Mouse (Mus musculus): ENCODE measurements at regions not wholly inside any gene's neighbourhood (a gene's known extent, or its start where the extent isn't known, plus 50 kb on each side); places are given as distances from the start of the nearest gene placed in this dataset.

GRCm38 (mm10) chr3:52708746-52709145 lies 308.3 kb downstream of the Cog6 start:
- no peaks in the 10 kb centered on the region for H3K4me1 ChIP-seq (replicated peaks; ENCODE audit: control insufficient read depth, insufficient read depth, low read length)
- H3K36me3 ChIP-seq (ENCODE audit: control insufficient read depth, insufficient read depth), result no peaks in the 10 kb centered on the region
- ATAC-seq, result no peak
- 48% methylated on average over 3 of the region's 3 CpGs for WGBS
- no peaks in the 10 kb centered on the region for H3K9me3 ChIP-seq (ENCODE audit: control insufficient read depth)
- H3K4me2 ChIP-seq (replicated peaks; ENCODE audit: low read depth), result no peak overlapping the region
- no peak overlapping the region for H3K4me3 ChIP-seq (ENCODE audit: low read depth, low read length)
- H3K27me3 ChIP-seq (replicated peaks; ENCODE audit: control insufficient read depth, insufficient read depth, low read length), result no peaks in the 10 kb centered on the region
- H3K27ac ChIP-seq (ENCODE audit: low read depth, low read length), result no peak overlapping the region
- no peak overlapping the region for H3K9ac ChIP-seq (ENCODE audit: low read depth, low read length)
- no peak for TF ChIP-seq CTCF (IDR thresholded peaks at IDR 0.05; ENCODE audit: low read depth)

GRCm38 (mm10) chr3:52708301-52708700 lies 308.7 kb downstream of the Cog6 start:
- 66% methylated on average over 1 of the region's 1 CpGs for whole genome bisulfite sequencing
- TF ChIP-seq CTCF (IDR thresholded peaks at IDR 0.05; ENCODE audit: low read depth), result no peak
- ATAC-seq, result no peak
- Histone ChIP-seq H3K36me3 (ENCODE audit: control insufficient read depth, insufficient read depth) (no peaks in the 10 kb centered on the region), H3K4me3 (ENCODE audit: low read depth, low read length) (no peak overlapping the region), H3K27me3 (replicated peaks; ENCODE audit: control insufficient read depth, insufficient read depth, low read length) (no peaks in the 10 kb centered on the region), H3K9me3 (ENCODE audit: control insufficient read depth) (no peaks in the 10 kb centered on the region), H3K9ac (ENCODE audit: low read depth, low read length) (no peak overlapping the region), H3K27ac (ENCODE audit: low read depth, low read length) (no peak overlapping the region), H3K4me2 (replicated peaks; ENCODE audit: low read depth) (no peak overlapping the region), H3K4me1 (replicated peaks; ENCODE audit: control insufficient read depth, insufficient read depth, low read length) (no peaks in the 10 kb centered on the region)

GRCm38 (mm10) chr3:52706626-52707025 lies 310.4 kb downstream of the Cog6 start:
- TF ChIP-seq CTCF (IDR thresholded peaks at IDR 0.05; ENCODE audit: low read depth), result no peak
- WGBS, result 97% methylated on average over 2 of the region's 2 CpGs
- ATAC-seq, result no peak
- Histone ChIP-seq H3K4me1 (replicated peaks; ENCODE audit: control insufficient read depth, insufficient read depth, low read length) (no peaks in the 10 kb centered on the region), H3K4me2 (replicated peaks; ENCODE audit: low read depth) (no peak overlapping the region), H3K9me3 (ENCODE audit: control insufficient read depth) (no peaks in the 10 kb centered on the region), H3K27ac (ENCODE audit: low read depth, low read length) (no peak overlapping the region), H3K9ac (ENCODE audit: low read depth, low read length) (no peak overlapping the region), H3K4me3 (ENCODE audit: low read depth, low read length) (no peak overlapping the region), H3K27me3 (replicated peaks; ENCODE audit: control insufficient read depth, insufficient read depth, low read length) (no peaks in the 10 kb centered on the region), H3K36me3 (ENCODE audit: control insufficient read depth, insufficient read depth) (no peaks in the 10 kb centered on the region)

GRCm38 (mm10) chr3:52703751-52704150 lies 313.3 kb downstream of the Cog6 start:
- Histone ChIP-seq H3K4me1 (replicated peaks; ENCODE audit: control insufficient read depth, insufficient read depth, low read length) (no peaks in the 10 kb centered on the region), H3K4me2 (replicated peaks; ENCODE audit: low read depth) (no peak overlapping the region), H3K27me3 (replicated peaks; ENCODE audit: control insufficient read depth, insufficient read depth, low read length) (no peaks in the 10 kb centered on the region), H3K36me3 (ENCODE audit: control insufficient read depth, insufficient read depth) (no peaks in the 10 kb centered on the region), H3K9me3 (ENCODE audit: control insufficient read depth) (no peaks in the 10 kb centered on the region), H3K4me3 (ENCODE audit: low read depth, low read length) (no peak overlapping the region), H3K27ac (ENCODE audit: low read depth, low read length) (no peak overlapping the region), H3K9ac (ENCODE audit: low read depth, low read length) (no peak overlapping the region)
- WGBS, result 89% methylated on average over 6 of the region's 6 CpGs
- ATAC-seq, result no peak
- no peak for TF ChIP-seq CTCF (IDR thresholded peaks at IDR 0.05; ENCODE audit: low read depth)

GRCm38 (mm10) chr3:52702962-52703361 lies 314.1 kb downstream of the Cog6 start:
- Histone ChIP-seq H3K9me3 (ENCODE audit: control insufficient read depth) (no peaks in the 10 kb centered on the region), H3K27ac (ENCODE audit: low read depth, low read length) (no peak overlapping the region), H3K4me3 (ENCODE audit: low read depth, low read length) (no peak overlapping the region), H3K36me3 (ENCODE audit: control insufficient read depth, insufficient read depth) (no peaks in the 10 kb centered on the region), H3K4me2 (replicated peaks; ENCODE audit: low read depth) (no peak overlapping the region), H3K4me1 (replicated peaks; ENCODE audit: control insufficient read depth, insufficient read depth, low read length) (no peaks in the 10 kb centered on the region), H3K9ac (ENCODE audit: low read depth, low read length) (no peak overlapping the region), H3K27me3 (replicated peaks; ENCODE audit: control insufficient read depth, insufficient read depth, low read length) (no peaks in the 10 kb centered on the region)
- no peak for TF ChIP-seq CTCF (IDR thresholded peaks at IDR 0.05; ENCODE audit: low read depth)
- no peak for ATAC-seq
- WGBS, result 78% methylated on average over 4 of the region's 4 CpGs

GRCm38 (mm10) chr3:52701601-52702000 lies 315.4 kb downstream of the Cog6 start:
- H3K36me3 ChIP-seq (ENCODE audit: control insufficient read depth, insufficient read depth), result no peaks in the 10 kb centered on the region
- H3K4me2 ChIP-seq (replicated peaks; ENCODE audit: low read depth), result no peak overlapping the region
- H3K4me1 ChIP-seq (replicated peaks; ENCODE audit: control insufficient read depth, insufficient read depth, low read length), result no peaks in the 10 kb centered on the region
- H3K27me3 ChIP-seq (replicated peaks; ENCODE audit: control insufficient read depth, insufficient read depth, low read length), result no peaks in the 10 kb centered on the region
- no peak overlapping the region for H3K4me3 ChIP-seq (ENCODE audit: low read depth, low read length)
- WGBS, result 85% methylated on average over 3 of the region's 3 CpGs
- no peak for TF ChIP-seq CTCF (IDR thresholded peaks at IDR 0.05; ENCODE audit: low read depth)
- no peak for ATAC-seq
- H3K9me3 ChIP-seq (ENCODE audit: control insufficient read depth), result no peaks in the 10 kb centered on the region
- no peak overlapping the region for H3K9ac ChIP-seq (ENCODE audit: low read depth, low read length)
- H3K27ac ChIP-seq (ENCODE audit: low read depth, low read length), result no peak overlapping the region

- Histone ChIP-seq H3K4me2 (replicated peaks; ENCODE audit: low read depth) (no peak overlapping the region), H3K4me1 (replicated peaks; ENCODE audit: control insufficient read depth, insufficient read depth, low read length) (no peaks in the 10 kb centered on the region), H3K9ac (ENCODE audit: low read depth, low read length) (no peak overlapping the region), H3K4me3 (ENCODE audit: low read depth, low read length) (no peak overlapping the region), H3K36me3 (ENCODE audit: control insufficient read depth, insufficient read depth) (no peaks in the 10 kb centered on the region), H3K27ac (ENCODE audit: low read depth, low read length) (no peak overlapping the region), H3K27me3 (replicated peaks; ENCODE audit: control insufficient read depth, insufficient read depth, low read length) (no peaks in the 10 kb centered on the region), H3K9me3 (ENCODE audit: control insufficient read depth) (no peaks in the 10 kb centered on the region)
- no peak for ATAC-seq
- TF ChIP-seq CTCF (IDR thresholded peaks at IDR 0.05; ENCODE audit: low read depth), result no peak
- WGBS, result 68% methylated on average over 2 of the region's 2 CpGs
Observed at GRCm38 (mm10) chr3:52693813-52694212, 323.2 kb downstream of the Cog6 start.
